Mouse (Mus musculus): Measurements from ENCODE around the gene Krtap1-5.
"Not testable (repeated sequence)": the region's sequence is repeated elsewhere in the genome, so short reads cannot be mapped to it uniquely, and the experiment has no call there.

GRCm38 (mm10) chr11:99603208-99603607, 22.4 kb upstream of the Krtap1-5 start, which contains the start of gene Gm11938:
- TF ChIP-seq CHD2 (IDR thresholded peaks at IDR 0.05; ENCODE audit: low read length); ZC3H11A (IDR thresholded peaks at IDR 0.05; ENCODE audit: low read depth, low read length): not testable (repeated sequence)
